Mouse (Mus musculus) lung, postnatal 10 days (tissue): ENCODE results near the gene Gp5.

Experiments used
- DNase-seq: peaks from one replicate; pipeline ENCODE4 v3.0.0; 2021

The Gp5 gene

DNA sequence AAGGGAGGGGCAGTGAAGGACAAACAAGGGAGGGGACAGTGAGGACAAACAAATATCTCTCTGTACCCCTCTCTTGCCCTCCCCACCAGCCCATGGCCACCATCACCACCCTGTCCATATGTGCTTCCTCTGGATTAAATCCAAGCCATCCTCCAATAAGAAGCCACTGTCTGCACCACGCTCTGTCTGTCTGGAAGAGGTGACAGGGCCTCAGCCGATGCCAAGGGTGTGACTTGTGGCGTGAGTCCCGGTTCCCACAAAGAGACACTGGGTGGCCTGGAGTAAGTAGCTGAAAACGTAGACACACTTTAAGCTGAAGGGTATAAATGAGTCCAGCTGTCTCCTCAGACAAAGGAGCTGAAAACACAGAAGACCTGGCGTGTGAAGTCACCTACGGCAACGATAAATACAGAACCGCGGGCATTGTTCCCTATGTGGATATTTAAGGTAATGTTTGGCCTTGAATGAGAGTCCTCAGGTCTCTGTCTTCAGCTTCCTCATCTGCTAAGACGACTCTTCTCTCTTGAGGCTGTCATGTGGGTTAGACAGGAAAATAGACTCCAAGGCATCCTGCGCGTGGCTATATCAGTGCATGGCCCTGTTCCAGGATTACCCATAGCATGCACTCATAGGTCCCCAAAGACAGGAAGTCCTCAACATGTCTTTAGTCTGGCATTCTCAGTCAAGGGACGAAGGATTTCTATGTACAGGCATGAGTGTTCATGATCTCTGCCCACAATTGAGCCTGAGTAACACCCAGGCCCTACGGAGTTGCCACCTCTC lies 34.8 kb downstream of the Gp5 start:
- peak; percentile 47 for DNase-seq

DNA sequence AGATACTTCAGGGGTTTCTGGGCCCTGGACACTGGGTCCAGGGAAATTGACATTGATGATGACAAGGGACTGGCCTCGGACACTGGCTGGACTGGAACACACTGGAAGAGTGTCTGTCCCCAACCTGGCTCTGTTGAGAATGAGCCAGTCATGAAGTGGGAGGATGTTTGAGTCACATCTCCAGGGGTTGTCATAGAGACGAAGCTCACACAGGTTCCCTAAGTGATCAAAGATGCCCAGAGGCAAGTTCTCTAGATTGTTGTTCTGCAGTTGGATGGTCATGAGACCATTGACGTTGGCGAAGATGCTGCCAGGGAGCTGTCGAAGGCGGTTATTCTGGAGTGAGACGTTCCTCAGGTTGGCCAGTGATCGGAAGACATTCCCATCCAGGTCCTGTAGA lies 37.5 kb downstream of the Gp5 start:
- DNase-seq, result no peak

GRCm38 (mm10) chr16:30271941-30272595 lies 38.5 kb downstream of the Gp5 start:
- DNase-seq, result no peak

- DNase-seq, result no peak
Observed at GRCm38 (mm10) chr16:30271223-30271761, 39.3 kb downstream of the Gp5 start.

GRCm38 (mm10) chr16:30267359-30267758 lies 43.2 kb downstream of the Gp5 start, which contains the start of gene Cpn2:
Cpn2 (minus strand) TSS chr16:30267499.
- DNase-seq, result no peak

GRCm38 (mm10) chr16:30266561-30266960 lies 44.0 kb downstream of the Gp5 start:
- DNase-seq, result no peak

- no peak for DNase-seq
Observed at GRCm38 (mm10) chr16:30265611-30266010, 45.0 kb downstream of the Gp5 start.

- no peak for DNase-seq
Observed at GRCm38 (mm10) chr16:30263156-30263555, 47.4 kb downstream of the Gp5 start.

DNA sequence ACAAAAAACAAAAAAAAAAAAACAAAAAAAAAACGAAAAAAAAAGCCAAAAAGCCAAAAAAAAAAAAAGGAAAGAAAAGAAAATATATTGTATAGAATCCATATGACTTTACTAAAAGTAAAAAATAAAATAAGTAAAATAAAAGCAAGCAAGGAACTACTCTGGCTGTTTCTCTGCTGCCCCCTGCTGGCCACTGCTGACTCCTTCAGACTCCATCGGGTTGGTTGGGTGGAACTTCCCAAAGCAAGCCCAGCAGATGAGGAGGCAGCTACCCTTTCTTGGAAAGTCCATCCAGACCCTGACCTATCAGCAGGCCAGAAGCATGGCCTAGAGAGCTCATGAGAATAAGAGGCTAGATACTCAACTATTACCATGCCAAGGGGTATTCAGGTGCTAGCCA lies 47.9 kb downstream of the Gp5 start:
- peak; percentile 79 for DNase-seq

DNA sequence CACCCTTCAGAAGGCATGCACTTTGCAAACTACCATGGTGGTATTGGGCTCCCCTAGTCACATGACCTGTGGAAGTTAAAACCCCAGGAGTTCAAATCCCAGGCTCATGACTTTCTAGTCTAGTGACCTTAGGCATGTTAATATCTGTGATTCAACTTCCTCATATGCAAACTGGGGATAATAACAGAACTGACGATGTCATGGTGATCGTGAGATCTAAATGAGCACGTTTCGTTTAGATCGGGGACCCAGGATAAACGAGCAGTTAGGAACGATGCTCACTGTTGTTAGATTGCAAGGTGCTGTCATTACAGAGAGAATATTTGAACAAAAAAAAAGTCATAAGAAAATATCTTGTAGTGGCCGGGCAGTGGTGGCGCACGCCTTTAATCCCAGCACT lies 48.4 kb downstream of the Gp5 start:
- no peak for DNase-seq

- no peak for DNase-seq
Observed at GRCm38 (mm10) chr16:30261341-30261740, 49.2 kb downstream of the Gp5 start.

GRCm38 (mm10) chr16:30260012-30260635 lies 50.5 kb downstream of the Gp5 start:
- DNase-seq, result no peak

DNA sequence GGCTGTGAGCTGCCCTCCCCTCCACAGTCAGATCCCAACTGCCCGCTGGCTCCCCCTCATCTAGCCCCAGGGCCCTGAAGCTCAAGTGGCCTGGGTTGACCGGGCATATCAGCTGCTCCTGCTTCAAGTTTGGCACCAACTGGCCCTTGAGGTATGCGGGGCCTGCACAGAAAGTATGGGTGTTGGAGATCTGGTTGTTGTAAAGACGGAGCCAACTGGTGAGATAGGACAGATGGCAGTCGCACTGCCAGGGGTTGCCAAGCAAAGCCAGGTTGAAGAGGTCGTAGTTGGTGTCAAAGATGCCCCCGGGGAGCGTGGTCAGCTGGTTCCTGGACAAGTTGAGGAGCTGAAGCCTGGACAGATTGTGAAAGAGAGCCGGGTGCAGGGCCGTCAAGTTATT lies 51.1 kb downstream of the Gp5 start:
- DNase-seq, result no peak

- DNase-seq, result no peak
Observed at GRCm38 (mm10) chr16:30258441-30258840, 52.1 kb downstream of the Gp5 start.

DNA sequence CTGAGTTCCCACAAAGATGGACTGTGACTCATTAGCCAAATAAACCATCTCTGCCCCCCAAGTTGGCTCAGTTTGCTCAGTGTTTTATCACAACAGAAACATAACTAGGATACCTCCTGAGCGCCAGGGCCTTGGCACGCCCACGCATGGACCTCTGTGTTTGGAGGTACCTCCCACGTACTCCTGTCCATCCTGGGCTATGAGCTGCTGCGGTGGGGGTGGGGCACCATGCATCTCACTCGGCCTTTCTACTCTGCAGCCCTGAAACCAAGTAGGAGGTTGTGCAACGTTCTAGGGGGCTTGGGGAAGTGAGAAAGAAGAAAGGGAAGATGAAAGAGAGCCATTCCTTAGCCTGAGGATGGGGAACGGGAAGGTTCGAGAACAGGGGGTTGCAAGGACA lies 52.9 kb downstream of the Gp5 start:
- DNase-seq, result no peak
